Mouse (Mus musculus) G1E (cell line): ENCODE results near the gene Cdhr4.

Experiments
- CTCF ChIP-seq: IDR thresholded peaks from 2 replicates; pipeline ENCODE4 v1.5.1; 2012; ENCODE audit warnings: low read depth, low read length, inconsistent platforms, mixed read lengths
- GATA1 ChIP-seq: IDR thresholded peaks from 2 replicates; pipeline ENCODE4 v1.6.1; 2012; ENCODE audit warnings: borderline replicate concordance, low read length, inconsistent platforms, mixed read lengths
- POLR2AphosphoS5 ChIP-seq: IDR thresholded peaks from 2 replicates; pipeline ENCODE4 v1.6.1; 2012; ENCODE audit warnings: low read depth, low read length, inconsistent platforms; ENCODE audit not compliant: insufficient replicate concordance
- TAL1 ChIP-seq: conservative IDR thresholded peaks from 2 replicates; pipeline ENCODE4 v1.6.1; 2012; ENCODE audit warnings: low read depth, low read length, inconsistent platforms, mixed read lengths

DNA sequence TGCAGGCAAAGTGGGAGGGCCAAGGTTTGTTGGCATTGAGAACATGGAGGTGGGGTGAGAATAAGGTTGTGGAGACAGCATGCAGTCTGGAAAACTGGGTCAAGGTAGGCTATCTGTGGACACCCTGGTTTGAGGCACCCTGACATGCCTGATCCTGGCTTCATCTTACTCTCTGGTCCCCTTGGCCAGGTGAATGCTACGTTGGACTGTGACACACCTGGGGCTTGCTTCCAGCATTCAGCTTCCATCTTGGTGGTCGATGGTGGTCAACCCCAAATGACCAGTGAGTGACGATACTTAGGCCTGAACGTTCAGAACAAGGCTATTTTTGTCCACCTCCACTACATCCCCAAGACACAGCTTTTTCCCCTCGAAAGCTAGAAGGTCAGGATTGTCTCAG, 3.8 kb downstream of the Cdhr4 start, which contains the start of gene Gm20662:
- TF ChIP-seq CTCF = no peak
- TF ChIP-seq TAL1 = no peak
- no peak for TF ChIP-seq GATA1
- TF ChIP-seq POLR2AphosphoS5 = no peak
